Mouse (Mus musculus) myocyte (in vitro differentiated cells): Measurements from ENCODE around the gene Eef2k.

Experiments used
- MAX ChIP-seq: IDR thresholded peaks from one replicate; pipeline ENCODE4 v1.6.1; 2011; ENCODE audit warnings: low read depth, mild to moderate bottlenecking, control low read depth
- POLR2A ChIP-seq: IDR thresholded peaks from one replicate; pipeline ENCODE4 v1.6.1; 2011; ENCODE audit warnings: low read depth, mild to moderate bottlenecking, control low read depth, moderate library complexity; ENCODE audit not compliant: insufficient read length

DNA sequence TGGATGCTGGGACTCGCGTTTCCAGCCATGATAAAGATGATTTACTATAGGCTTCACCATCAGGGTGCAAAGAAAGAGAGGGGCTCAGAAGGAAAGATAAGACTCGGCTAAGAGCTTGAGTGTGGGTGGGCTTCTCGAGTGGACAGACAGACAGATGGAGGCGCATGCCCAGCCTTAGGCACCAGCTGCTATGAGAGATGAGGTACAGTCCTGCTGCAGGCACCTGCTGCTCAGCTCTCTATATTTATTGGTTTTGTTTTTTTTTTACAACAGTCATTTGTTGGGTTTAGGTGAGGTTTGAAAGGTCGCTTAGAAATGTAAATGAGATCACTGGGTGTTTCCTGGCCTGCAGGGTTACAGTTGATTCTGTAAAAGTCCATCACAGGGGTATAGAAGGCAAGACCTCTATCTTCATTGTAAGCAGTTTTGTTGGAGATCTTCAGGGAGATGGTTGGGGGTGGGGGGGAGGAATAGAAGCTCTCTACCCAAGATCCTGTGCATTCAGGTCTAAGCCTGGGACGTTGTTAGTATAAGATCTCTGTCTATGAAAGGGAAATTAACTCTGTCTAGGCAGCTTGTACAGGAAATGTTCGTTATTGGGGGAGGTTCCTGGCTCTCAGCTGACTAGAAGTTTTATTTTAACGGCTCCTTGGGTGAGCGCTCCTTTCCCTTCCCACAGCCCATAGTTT lies 18.3 kb downstream of the Eef2k start:
- TF ChIP-seq POLR2A (no peak), MAX (no peak)
